22 mouse cellular contexts compared by ENCODE assay signal in genomic region chr12:83854281-83854680, GRCm38 (mm10).
A peak's percentile ranks its signal among the peaks of the same experiment; 100 is the strongest.
DNase-seq lines count a peak whose midpoint lies in the region; TF ChIP-seq lines count a peak whose summit lies in the region.
"Had no signal": no experiment of that assay in that cellular context is flagged by ENCODE, and none has a peak within 500 bp of the region (broad histone marks: within the 10 kb centered on the region; RNA-seq: fewer than 3 reads in every experiment).

No protein-coding gene starts in this region.

- DNase-seq in liver, adult 2 months (ENCODE audit: extremely low read depth, low read depth, low spot score): peak; percentile 82
- DNase-seq in liver (no peak), 416B (ENCODE audit: low read depth) (peak; percentile 69), MN1 (ENCODE audit: low spot score) (no peak)
- DNase-seq in gonadal fat pad, adult 2 months (ENCODE audit: low read depth): peak; percentile 80
- DNase-seq in cerebellum, adult 9-11 months: no peak
- DNase-seq: adrenal gland, adult 2 months; adrenal gland, postnatal 14 days; B cell, adult 2 months; cerebellum, adult 11-12 months; cerebellum, adult 8-10 months; cerebellum, postnatal 14 days; forebrain, postnatal 0 days; gastrocnemius, adult 2 months; gastrocnemius, postnatal 14 days; heart, adult 2 months; heart, postnatal 14 days had no signal

- 24% methylated on average over 3 of the region's 3 CpGs for WGBS in liver, adult 2 months

- no peak for TF ChIP-seq POLR2A in liver, adult 2 months (IDR thresholded peaks at IDR 0.05; ENCODE audit: extremely low read depth, insufficient read depth, low read length)

- peaks cover 13% of the 10 kb centered on the region for H3K36me3 ChIP-seq in liver, adult 2 months (ENCODE audit: control insufficient read depth, insufficient read depth, low read length)
- H3K36me3 ChIP-seq: hindbrain, embryonic 12.5 days; hindbrain, embryonic 15.5 days had no signal

- H3K9ac ChIP-seq in liver, adult 2 months (ENCODE audit: low read depth, low read length): no peak overlapping the region
- H3K9ac ChIP-seq: forebrain, postnatal 0 days; heart, embryonic 13.5 days; hindbrain, embryonic 12.5 days; hindbrain, embryonic 15.5 days had no signal

- no peaks in the 10 kb centered on the region for H3K27me3 ChIP-seq in liver, adult 2 months (ENCODE audit: control insufficient read depth, insufficient read depth, low read length)
- H3K27me3 ChIP-seq: CH12.LX; heart, embryonic 13.5 days; hindbrain, embryonic 12.5 days; hindbrain, embryonic 15.5 days had no signal

- H3K27ac ChIP-seq in liver, adult 2 months (replicated peaks; ENCODE audit: insufficient read depth, low read depth, low read length): no peak overlapping the region
- H3K27ac ChIP-seq: gastrocnemius, adult 2 months; heart, adult 2 months; heart, embryonic 10.5 days; heart, embryonic 13.5 days; hindbrain, embryonic 12.5 days; hindbrain, embryonic 15.5 days had no signal

- peaks cover 13% of the 10 kb centered on the region for H3K4me1 ChIP-seq in liver, adult 2 months (ENCODE audit: control insufficient read depth, insufficient read depth, low read length)
- H3K4me1 ChIP-seq: heart, embryonic 10.5 days; hindbrain, embryonic 12.5 days; hindbrain, embryonic 15.5 days had no signal

- no peak for TF ChIP-seq CTCF in liver, adult 2 months (IDR thresholded peaks at IDR 0.05; ENCODE audit: low read depth, low read length)

- no peak overlapping the region for H3K4me3 ChIP-seq in liver, adult 2 months (ENCODE audit: insufficient read depth, low read depth, low read length)
- H3K4me3 ChIP-seq: gastrocnemius, adult 2 months; heart, adult 2 months; heart, embryonic 10.5 days; heart, embryonic 13.5 days; hindbrain, embryonic 12.5 days; hindbrain, embryonic 15.5 days had no signal

- H3K79me2 ChIP-seq in liver, adult 2 months (ENCODE audit: control insufficient read depth, insufficient read depth, low read length): peaks cover 3% of the 10 kb centered on the region; the same call in 1 of the 2 replicates

Comparison
In these comparisons a context has a peak if more than half of its experiments do, and no peak if none do; other contexts are left out.
1. DNase-seq: peak in liver, adult 2 months (single experiment), 416B (single experiment) and gonadal fat pad, adult 2 months (single experiment); none in liver (single experiment), MN1 (single experiment) and cerebellum, adult 9-11 months (single experiment).